Mouse (Mus musculus) left cerebral cortex, postnatal 10 days (tissue): ENCODE data around the gene Eif3c. TPM values are rescaled to one million over a fixed set of nuclear protein-coding genes. Genes with fewer than 3 reads are reported as not detected.

ENCODE experiments used
- DNase-seq, 2 experiments: peaks; one replicate each; pipeline ENCODE4 v3.0.0; 2021 to 2022; ENCODE audit warnings: low spot score in 2 of 2, mixed read lengths in 1 of 2; ENCODE audit errors: extremely low spot score in 1 of 2
- intact Hi-C: fragments of 180-260 bp; cut with DNase I; formaldehyde crosslinking; loops from one replicate; pipeline ENCODE4 v1.15.1; 2025
- total RNA-seq, 2 experiments: library from RNA; stranded (reverse); gene quantifications; 2 replicates each; pipeline ENCODE4 v1.2.3; 2021

Eif3c gene
- total RNA-seq, 2 experiments from 2014 or later, result 194 to 195 TPM

DNA sequence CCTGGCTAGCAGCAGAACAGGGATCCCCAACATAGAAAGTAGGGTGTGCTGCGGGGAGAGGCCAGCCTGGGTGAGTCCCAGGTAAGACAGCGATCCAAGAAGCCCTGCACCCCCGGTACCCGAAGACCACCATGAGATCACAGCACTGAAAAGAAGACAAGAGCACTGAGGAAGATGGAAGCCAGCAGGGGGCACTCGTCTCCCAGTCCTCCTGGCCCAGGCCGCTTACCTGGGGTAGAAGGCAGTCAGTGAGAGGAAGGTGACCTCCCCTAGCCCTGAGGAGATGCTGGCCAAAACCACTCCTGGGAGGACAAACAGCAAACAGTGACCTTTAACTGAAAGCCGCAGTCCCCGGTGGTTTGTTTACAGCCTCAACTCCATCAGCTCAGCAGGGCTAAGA lies 13.0 kb upstream of the Eif3c start:
- intact Hi-C loops, result no loop called here
- peak in 1 of 2 experiments; percentile 55 for DNase-seq

DNA sequence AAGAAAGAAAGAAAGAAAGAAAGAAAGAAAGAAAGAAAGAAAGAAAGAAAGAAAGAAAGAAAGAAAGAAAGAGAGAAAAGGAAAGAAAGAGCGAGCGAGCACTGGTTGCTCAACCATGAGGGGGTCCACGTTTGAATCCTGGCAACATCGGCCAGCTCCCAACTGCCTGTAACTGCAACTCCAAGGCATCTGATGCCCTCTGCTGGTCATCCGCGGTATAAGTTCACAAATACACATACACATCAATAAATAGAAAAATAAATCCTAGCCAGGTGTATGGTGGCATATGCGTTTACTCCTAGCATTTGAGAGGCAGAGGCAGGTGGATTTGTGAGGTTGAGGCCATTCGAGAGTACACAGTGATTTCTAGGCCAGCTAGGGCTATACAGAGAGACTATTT lies 10.7 kb upstream of the Eif3c start:
- intact Hi-C loops, result no loop called here
- peak in 1 of 2 experiments; percentile 51 for DNase-seq

DNA sequence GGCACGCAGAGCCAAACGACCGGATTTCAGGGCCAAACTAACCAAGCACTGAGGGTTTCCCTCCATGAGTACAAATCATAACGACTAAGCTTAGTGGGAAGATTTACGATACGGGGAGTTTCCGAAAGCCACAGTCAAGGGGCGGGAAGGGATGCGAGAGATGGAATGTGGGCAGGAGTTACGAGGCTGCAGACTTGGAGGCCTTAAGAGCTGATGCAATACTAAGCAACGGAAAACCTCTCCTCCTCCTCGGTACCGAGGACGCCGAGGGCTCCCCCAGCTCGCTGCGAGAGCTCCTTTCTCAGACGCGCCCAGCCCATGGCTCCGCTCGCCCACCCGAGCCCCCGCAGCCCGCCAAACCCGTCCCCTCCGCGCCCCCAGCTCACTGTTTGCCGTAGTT lies 518 bp downstream of the Eif3c start:
- intact Hi-C loops, result no loop called here

DNA sequence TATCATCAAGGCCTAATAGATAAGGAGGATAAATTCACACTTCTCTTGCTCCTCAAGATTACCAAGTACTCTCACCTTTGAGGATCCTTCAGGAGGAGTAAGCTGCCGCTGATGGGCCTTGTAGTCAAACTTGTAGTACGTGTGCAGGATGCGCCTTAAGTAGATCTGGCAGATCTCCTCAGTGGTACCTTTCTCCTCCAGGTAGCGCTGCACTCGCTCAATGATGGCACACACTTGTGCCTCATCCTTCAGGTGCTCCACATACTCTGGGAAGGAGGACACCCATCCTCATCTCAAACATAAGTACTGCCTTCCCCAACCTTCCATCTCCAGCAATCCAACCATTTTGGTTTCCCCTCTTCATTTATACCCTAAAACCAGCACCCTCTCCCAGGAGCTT lies 9.6 kb downstream of the Eif3c start:
- DNase-seq, result no peak
- intact Hi-C loops, result no loop called here

More for the DNA sequence above, 518 bp downstream of the Eif3c start:
- DNase-seq, result no peak

DNA sequence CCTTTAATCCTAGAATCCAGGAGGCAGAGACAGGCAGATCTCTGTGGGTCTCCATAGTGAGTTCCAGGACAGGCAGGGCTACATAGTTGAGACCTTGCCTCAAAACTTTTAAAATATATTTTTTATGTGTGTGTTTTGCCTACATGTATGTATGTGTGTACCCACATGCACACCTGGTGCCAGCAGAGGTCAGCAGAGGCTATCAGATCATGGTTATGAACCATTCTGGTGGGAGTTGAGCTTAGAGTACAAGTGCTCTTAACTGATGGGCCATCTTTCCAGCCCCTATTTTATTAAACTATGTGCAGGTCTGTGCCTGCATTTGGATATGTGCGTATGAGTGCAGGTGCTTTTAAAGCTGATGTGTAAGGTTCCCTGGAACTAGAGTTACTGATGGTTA lies 11.4 kb downstream of the Eif3c start:
- intact Hi-C loops, result loop anchor here (5.0 kb wide), 1 partner anchor 57 kb away; no protein-coding TSS in a partner anchor
- no peak for DNase-seq

DNA sequence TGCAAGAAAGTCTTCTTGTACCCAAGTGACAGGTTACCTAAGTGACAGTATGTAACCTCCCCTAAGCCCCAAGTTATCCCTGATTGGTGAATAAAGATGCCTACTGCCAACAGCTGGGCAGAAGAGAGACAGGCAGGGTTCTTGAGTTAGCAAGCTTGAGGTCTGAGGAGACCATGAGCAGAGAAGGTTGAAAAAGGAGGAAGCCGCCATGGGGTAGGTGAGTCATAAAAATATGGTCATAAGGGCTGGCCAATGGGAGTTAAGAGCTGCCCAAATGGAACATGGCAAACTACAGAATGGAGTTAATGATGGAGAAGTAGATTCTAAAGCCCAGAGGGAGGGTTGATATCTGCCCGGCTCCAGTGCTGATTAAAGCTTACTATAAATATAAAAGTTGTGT lies 20.6 kb downstream of the Eif3c start:
- no peak for DNase-seq
- intact Hi-C loops, result no loop called here

DNA sequence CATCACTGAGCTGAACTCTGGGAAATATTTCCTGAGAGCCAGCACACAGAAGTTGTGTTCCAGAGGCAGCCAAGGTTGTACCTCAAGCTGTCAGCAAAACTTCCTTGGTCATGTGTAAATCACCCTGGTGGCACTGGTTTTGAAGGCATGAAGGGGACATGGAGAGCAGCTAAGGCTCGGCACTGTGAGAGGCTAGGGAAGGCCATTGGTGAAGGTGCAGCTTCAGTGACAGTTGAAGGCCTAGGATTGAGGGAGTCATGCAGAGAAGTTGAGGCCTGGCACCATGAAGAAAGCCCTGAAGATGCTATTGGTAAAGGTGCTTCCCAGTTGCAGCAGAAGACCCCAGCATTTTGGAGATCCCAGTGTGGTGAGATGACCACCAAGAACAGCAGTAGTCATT lies 24.6 kb downstream of the Eif3c start:
- intact Hi-C loops, result no loop called here
- DNase-seq, result no peak

DNA sequence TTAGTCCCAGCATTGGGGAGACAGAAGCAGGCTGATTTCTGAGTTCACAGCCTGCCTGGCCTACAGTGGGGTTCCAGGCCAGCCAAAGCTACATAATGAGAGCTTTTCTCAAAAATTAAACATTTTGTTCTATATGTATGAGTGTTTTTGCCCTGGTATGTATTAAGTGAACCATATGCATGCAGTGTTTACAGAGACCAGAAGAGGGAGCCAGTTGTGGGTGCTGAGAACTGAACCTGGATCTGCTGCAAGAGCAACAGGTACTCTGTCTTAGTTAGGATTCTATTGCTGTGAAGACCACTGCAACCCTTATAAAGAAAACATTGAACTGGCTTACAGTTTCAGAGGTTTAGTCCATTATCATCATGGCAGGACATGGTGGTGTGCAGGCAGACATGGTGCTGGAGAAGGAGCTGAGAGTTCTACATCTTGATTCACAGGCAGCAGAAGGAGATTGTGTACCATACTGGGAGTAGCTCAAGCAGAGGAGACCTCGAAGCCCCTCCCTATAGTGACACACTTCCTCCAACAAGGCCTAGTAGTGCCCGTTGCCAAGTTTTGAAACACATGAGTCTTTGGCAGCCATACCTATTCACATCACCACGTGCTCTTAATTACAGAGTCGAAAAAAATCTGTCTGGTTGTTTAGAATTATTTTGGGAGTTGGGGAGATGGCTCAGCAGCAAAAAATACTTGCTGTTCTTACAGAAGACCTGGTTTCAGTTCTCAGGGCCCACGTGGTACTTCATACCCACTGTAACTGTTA lies 28.2 kb downstream of the Eif3c start:
- peak in 1 of 2 experiments; percentile 22 for DNase-seq

DNA sequence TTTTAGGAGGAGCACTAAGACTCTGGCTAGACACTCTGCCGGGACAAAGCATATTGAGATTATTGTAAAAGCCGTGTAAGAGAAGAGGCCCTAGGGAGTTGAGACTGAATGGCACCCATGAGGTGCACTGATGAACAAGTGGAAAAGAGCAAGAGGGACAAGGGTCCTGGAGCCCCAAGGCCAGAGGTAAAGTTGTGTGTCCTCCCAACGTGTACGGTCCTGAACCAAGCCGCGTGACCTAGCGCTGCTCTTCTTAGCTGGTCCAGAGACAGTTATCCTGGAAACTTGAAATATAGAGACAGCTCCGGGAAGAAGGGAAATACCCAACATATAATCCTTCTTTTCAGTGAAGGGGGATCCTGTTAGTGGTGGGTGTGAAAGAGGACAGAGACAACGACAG lies 29.7 kb downstream of the Eif3c start:
- no peak for DNase-seq
- intact Hi-C loops, result no loop called here

More for the DNA sequence above, 28.2 kb downstream of the Eif3c start:
- intact Hi-C loops, result no loop called here

DNA sequence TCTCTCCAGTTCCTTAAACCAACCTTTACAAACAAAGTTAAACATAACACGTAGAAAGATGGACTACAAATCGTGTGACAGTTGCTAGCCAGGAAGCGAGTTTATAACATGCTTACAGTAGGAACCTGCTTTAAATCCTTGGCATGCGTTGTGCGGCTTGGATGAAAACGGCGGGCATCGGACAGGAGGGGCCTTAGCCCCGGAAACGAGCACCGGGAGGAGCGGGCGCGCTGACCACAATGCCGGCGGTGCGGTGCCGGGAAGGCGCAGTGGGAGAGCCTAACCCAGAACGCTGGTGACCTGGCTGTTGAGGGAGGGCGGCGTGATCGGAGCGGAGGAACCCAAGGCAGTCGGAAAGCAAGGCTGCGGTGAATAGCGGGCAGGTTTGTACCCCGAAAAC lies 30.4 kb downstream of the Eif3c start:
- DNase-seq, result peak in 1 of 2 experiments; percentile 23
- intact Hi-C loops, result no loop called here

DNA sequence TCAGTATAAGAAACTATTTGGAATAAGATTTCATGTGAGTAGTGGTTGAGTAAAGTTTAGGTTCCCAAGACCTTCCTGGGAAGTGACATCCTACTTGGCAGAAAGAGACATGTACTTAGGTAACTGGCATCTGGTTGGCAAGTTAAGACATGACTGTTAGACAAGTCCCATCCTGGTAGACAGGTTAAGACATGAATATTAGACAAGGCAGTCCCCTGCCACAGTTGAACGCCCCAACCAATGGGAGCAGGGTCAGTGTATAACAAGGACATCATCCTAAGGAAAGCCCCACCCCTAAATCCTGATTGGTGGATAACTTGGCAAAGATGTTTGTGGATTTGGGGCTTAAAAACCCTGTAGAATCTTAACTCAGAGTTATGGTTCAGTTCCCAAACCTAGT lies 32.8 kb downstream of the Eif3c start:
- DNase-seq, result no peak
- intact Hi-C loops, result no loop called here

DNA sequence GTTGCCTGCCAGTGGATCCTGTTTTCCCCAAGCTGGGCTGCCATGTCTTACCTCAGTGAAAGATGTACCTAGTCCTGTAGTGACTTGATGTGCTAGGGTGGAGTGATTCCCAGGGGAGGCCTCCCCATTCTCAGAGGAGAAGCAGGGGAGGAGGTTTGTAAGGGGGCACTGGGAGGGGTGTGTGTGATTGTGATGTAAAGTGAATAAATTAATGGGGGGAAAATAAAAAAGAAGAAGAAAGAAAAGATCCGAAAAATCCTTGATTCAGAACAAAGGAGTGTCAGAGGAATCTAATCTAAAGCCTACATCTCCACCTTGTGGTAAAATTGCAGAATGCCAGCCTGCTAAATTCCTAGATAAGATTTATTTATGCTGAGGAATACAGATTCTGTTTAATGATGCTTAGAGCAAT lies 38.0 kb downstream of the Eif3c start:
- intact Hi-C loops, result loop anchor here (2.0 to 5.0 kb wide), 3 partner anchors 46 to 203 kb away; partner anchors contain the start of gene Nfatc2ip
- peak in 1 of 2 experiments; percentile 54 for DNase-seq

DNA sequence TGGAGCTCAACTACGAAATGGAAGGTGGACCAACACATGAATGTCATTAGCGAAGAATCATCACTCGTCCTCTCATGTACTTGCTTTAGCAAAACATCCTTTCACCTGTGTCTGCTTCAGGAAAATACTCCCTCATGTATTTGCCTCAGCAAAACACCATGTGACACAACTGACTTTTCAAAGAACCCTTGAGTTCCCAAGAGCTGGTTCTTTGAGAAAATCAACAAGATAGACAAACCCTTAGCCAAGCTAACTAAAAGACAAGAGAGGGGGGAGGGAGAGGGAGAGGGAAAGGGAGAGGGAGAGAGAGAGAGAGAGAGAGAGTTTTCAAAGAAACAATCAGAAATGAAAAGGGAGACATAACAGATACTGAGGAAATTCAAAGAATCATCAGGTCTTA lies 42.9 kb downstream of the Eif3c start:
- no peak for DNase-seq
- intact Hi-C loops, result no loop called here

DNA sequence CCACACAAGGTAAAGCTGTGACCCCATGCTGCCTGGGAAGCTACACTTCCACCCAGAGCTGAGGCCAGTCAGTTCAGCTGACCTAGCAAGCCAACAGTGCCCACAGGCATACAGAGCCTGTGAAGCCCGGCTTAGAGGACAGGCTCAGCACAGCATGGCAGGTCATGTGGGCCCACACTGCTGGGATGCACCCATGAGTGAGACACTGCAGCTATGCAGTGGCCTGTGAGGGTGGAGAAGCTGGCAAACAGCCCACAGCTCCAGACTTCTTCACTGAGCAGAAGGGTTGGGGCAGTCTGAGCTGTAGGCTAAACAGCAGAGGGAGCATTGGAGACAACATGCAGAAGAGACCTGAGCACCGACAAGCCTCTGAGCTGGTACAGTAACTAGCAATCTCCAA lies 46.7 kb downstream of the Eif3c start:
- intact Hi-C loops, result loop anchor here (5.0 kb wide), 1 partner anchor 117 kb away; no protein-coding TSS in a partner anchor
- peak in 1 of 2 experiments; percentile 77 for DNase-seq

DNA sequence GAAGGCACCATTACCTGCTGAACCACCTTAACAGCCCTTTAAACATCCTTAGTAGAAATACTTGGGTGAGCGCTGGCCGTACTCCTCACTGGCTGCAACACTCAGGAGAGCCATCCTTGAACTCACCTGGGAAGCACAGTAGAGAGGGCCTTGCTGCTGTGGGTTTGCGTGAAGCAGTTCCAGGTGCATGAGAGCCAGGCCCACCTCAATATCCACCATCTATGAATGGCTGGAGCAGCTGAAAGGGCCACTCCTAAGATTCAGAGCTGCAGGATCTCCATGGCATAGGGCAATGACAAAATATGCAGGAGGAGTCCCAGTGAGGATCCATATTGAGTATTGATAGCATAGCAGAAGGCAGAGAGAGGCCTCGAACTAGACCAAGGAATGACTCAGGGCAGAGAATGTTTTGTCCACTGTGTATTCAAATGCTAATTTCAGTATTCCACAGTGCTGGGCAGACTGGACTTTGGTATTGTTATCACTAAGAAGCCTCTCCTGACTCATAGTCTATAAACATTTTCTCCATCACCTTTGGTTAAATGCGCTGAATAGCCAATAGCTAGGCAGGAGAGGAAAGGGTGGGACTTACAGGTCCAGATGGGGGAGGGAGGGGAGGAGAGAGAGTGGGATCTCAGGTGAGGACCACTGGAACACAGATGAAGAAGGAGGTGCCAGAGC lies 47.8 kb downstream of the Eif3c start:
- intact Hi-C loops, result loop anchor here (5.0 kb wide), 1 partner anchor 116 kb away; no protein-coding TSS in a partner anchor
- no peak for DNase-seq

DNA sequence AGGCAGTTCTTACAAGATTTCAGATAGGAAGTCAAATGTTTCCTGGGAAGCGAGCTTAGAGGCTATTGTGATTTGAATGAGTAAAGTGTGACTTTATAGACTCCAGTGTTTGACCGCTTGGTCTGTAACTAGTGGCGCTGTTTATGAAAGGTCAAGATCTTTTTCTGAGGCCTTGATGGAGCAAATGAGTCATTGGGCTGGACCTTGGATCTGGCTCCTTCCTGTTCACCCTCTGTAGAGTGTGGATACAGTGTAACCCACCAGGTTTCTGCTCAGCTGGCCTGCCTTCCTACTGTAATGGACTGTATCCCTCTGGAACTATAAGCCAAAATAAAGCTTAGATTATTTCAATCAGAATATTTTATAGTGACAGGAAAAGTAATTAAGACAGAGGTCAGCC lies 54.9 kb downstream of the Eif3c start:
- intact Hi-C loops, result no loop called here
- DNase-seq, result no peak

DNA sequence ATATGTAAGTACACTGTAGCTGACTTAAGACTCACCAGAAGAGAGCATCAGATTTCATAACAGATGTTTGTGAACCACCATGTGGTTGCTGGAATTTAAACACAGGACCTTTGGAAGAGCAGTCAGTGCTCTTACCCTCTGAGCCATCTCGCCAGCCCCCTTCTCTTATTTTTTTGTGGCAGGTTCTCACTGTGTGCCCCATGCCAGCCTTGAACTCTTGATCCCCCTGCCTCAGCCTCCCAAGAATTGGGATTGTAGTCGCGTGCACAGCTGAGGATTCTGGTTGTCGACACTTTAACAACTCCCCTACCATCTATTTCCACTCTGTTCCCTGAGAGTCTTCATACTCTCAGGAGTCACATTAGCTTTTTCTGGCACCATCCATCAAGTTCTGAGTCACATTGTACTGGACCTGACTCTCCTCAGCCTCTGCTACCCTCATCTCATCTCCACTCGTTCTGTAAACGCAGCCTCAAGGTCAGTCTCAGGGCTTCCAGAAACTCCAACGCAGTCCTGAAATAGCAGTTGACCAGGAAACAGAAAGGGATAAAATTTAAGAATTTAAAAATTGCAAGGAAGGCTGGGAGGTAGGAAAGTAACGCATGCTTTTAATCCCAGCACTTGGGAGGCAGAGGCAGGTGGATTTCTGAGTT lies 59.0 kb downstream of the Eif3c start:
- DNase-seq, result no peak
- intact Hi-C loops, result no loop called here

DNA sequence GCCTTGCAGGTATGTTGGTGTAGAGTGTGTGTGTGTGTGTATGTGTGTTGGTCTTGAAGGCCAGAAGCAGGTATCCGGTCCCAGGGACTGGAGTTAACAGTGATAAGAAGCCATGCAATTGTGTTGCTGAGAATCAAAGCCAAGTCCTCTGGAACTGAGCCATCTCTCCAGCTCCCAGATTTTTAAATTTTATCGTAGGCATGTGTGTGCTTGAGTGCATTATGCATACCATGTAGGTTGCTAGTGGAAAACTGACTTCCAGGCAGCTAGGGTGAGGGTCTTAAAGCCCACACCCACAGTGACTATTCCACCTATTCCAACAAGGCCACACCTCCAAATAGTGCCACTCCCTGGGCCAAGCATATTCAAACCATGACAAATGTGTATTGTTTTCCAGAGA lies 61.3 kb downstream of the Eif3c start:
- no peak for DNase-seq
- intact Hi-C loops, result no loop called here

DNA sequence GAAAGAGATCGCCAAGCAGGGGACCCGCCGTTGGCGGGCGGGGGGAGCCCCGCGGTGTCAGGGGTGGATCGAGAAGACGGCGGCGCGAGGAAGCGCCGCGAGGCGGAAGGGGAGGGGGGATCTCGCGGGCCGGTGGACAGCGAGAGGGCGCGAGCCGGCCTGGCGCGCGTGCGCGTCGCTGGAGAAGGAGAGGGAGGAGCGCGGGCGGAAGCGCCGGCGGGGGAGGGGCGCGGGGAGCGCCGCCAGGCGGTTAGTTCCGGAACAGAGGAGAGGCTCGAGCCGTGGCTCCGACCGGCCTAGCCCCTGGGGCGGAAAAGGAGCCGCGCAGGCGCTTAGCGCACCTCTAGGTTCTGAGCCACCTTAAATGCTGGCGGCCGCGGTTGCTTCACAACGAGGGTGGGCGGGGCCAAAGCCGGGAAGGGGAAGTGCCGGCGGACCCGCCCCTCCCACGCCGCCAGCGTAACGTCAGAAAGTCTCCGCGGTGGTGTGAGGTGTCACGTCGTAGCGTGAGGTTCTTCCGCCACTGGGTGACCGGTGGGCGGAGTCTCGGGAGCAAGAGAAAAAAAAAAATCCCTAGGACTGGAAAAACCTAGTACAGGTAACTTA lies 62.8 kb downstream of the Eif3c start, which contains the start of gene Atxn2l:
Gene Atxn2l (minus strand): TSS at position 165 of the 606 bp plus-strand sequence.
- DNase-seq, result peak; percentile 96 to 100
- intact Hi-C loops, result no loop called here
